Mouse (Mus musculus): ENCODE data around the gene Cdc27. TPM values are rescaled to one million over a fixed set of nuclear protein-coding genes. Genes with fewer than 3 reads are reported as not detected.

Gene Cdc27
- total and polyA plus RNA-seq, 3 experiments = 4.6 to 24.6 (median 23.2) TPM

GRCm38 (mm10) chr11:104581446-104582307 lies 31.3 kb upstream of the Cdc27 start:
- peak overlapping the region; percentile 45 for H3K4me3 ChIP-seq
- no peaks in the 10 kb centered on the region for H3K27me3 ChIP-seq (ENCODE audit: control insufficient read depth, insufficient read depth, low read length)
- WGBS = 30% methylated on average over 18 of the region's 18 CpGs
- peaks cover 5% of the 10 kb centered on the region for H3K4me1 ChIP-seq (ENCODE audit: control insufficient read depth, insufficient read depth, low read length)
- H3K9ac ChIP-seq (ENCODE audit: low read depth, low read length) = no peak overlapping the region
- peak in 1 of 2 experiments; percentile 24 for DNase-seq
- no peak for TF ChIP-seq CTCF (IDR thresholded peaks at IDR 0.05)
- TF ChIP-seq EP300 (IDR thresholded peaks at IDR 0.05; ENCODE audit: insufficient read depth, low read depth, low read length) = no peak
- TF ChIP-seq POLR2A (IDR thresholded peaks at IDR 0.05; ENCODE audit: insufficient read depth, low read depth, low read length) = no peak
- H3K79me2 ChIP-seq (replicated peaks; ENCODE audit: control insufficient read depth, insufficient read depth, low read length) = no peaks in the 10 kb centered on the region
- no peaks in the 10 kb centered on the region for H3K36me3 ChIP-seq (ENCODE audit: control insufficient read depth, insufficient read depth, low read length)
- H3K27ac ChIP-seq = no peak overlapping the region; the same call in 1 of the 2 replicates
- intact Hi-C loops (cut with DNase I) = no loop called here

- peaks cover 5% of the 10 kb centered on the region for H3K4me1 ChIP-seq (ENCODE audit: control insufficient read depth, insufficient read depth, low read length)
Observed at GRCm38 (mm10) chr11:104580606-104581005, 30.2 kb upstream of the Cdc27 start.

GRCm38 (mm10) chr11:104580091-104580490 lies 29.7 kb upstream of the Cdc27 start:
- no peak overlapping the region for H3K4me3 ChIP-seq
- no peaks in the 10 kb centered on the region for H3K27me3 ChIP-seq (ENCODE audit: control insufficient read depth, insufficient read depth, low read length)
- H3K9ac ChIP-seq (ENCODE audit: low read depth, low read length) = no peak overlapping the region
- intact Hi-C loops (cut with DNase I) = no loop called here
- H3K36me3 ChIP-seq (ENCODE audit: control insufficient read depth, insufficient read depth, low read length) = no peaks in the 10 kb centered on the region
- TF ChIP-seq EP300 (IDR thresholded peaks at IDR 0.05; ENCODE audit: insufficient read depth, low read depth, low read length) = no peak
- TF ChIP-seq POLR2A (IDR thresholded peaks at IDR 0.05; ENCODE audit: insufficient read depth, low read depth, low read length) = no peak
- WGBS = 39% methylated on average over 6 of the region's 6 CpGs
- DNase-seq = no peak
- H3K4me1 ChIP-seq (ENCODE audit: control insufficient read depth, insufficient read depth, low read length) = peaks cover 5% of the 10 kb centered on the region
- H3K79me2 ChIP-seq (replicated peaks; ENCODE audit: control insufficient read depth, insufficient read depth, low read length) = no peaks in the 10 kb centered on the region
- no peak overlapping the region for H3K27ac ChIP-seq

More at GRCm38 (mm10) chr11:104580606-104581005, 30.2 kb upstream of the Cdc27 start:
- no peak overlapping the region for H3K4me3 ChIP-seq
- no peak overlapping the region for H3K9ac ChIP-seq (ENCODE audit: low read depth, low read length)
- no peaks in the 10 kb centered on the region for H3K36me3 ChIP-seq (ENCODE audit: control insufficient read depth, insufficient read depth, low read length)
- H3K27me3 ChIP-seq (ENCODE audit: control insufficient read depth, insufficient read depth, low read length) = no peaks in the 10 kb centered on the region
- no peak overlapping the region for H3K27ac ChIP-seq
- no peak for DNase-seq
- H3K79me2 ChIP-seq (replicated peaks; ENCODE audit: control insufficient read depth, insufficient read depth, low read length) = no peaks in the 10 kb centered on the region
- 83% methylated on average over 5 of the region's 5 CpGs for WGBS
- intact Hi-C loops (cut with DNase I) = no loop called here
- TF ChIP-seq EP300 (IDR thresholded peaks at IDR 0.05; ENCODE audit: insufficient read depth, low read depth, low read length) = no peak
- TF ChIP-seq POLR2A (IDR thresholded peaks at IDR 0.05; ENCODE audit: insufficient read depth, low read depth, low read length) = no peak
- no peak for TF ChIP-seq CTCF (IDR thresholded peaks at IDR 0.05)

DNA sequence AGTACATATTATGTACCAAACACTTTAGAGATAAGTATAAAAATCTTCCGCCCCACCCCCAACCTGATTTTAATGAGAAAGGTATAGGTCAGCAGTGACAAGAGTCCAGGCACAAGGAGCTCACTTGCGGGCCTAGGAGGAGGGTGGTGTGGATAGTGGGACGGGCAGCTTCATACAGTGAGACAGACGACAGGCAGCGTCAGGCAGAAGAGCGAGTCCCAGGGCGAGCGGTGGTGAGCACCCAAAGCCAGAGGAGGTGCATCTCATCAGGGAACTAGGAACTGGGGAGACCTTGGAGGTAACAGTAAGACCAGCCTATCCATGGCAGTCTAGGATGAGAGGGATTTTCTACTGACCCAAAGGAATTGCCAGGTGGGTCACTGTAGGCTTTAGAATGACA lies 29.2 kb upstream of the Cdc27 start:
- intact Hi-C loops (cut with DNase I) = no loop called here
- Histone ChIP-seq H3K4me3 (no peak overlapping the region), H3K27me3 (ENCODE audit: control insufficient read depth, insufficient read depth, low read length) (no peaks in the 10 kb centered on the region), H3K27ac (no peak overlapping the region), H3K4me1 (ENCODE audit: control insufficient read depth, insufficient read depth, low read length) (peaks cover 5% of the 10 kb centered on the region), H3K9ac (ENCODE audit: low read depth, low read length) (no peak overlapping the region), H3K36me3 (ENCODE audit: control insufficient read depth, insufficient read depth, low read length) (no peaks in the 10 kb centered on the region), H3K79me2 (replicated peaks; ENCODE audit: control insufficient read depth, insufficient read depth, low read length) (no peaks in the 10 kb centered on the region)
- 93% methylated on average over 8 of the region's 8 CpGs for WGBS
- DNase-seq = no peak
- TF ChIP-seq CTCF (IDR thresholded peaks at IDR 0.05) (no peak), POLR2A (IDR thresholded peaks at IDR 0.05; ENCODE audit: insufficient read depth, low read depth, low read length) (no peak), EP300 (IDR thresholded peaks at IDR 0.05; ENCODE audit: insufficient read depth, low read depth, low read length) (no peak)

- H3K4me3 ChIP-seq = no peak overlapping the region
- no peak for DNase-seq
- H3K27ac ChIP-seq = no peak overlapping the region
- WGBS = 82% methylated on average over 9 of the region's 9 CpGs
- H3K9ac ChIP-seq (ENCODE audit: low read depth, low read length) = no peak overlapping the region
- H3K36me3 ChIP-seq (ENCODE audit: control insufficient read depth, insufficient read depth, low read length) = no peaks in the 10 kb centered on the region
- peaks cover 5% of the 10 kb centered on the region for H3K4me1 ChIP-seq (ENCODE audit: control insufficient read depth, insufficient read depth, low read length)
- H3K27me3 ChIP-seq (ENCODE audit: control insufficient read depth, insufficient read depth, low read length) = no peaks in the 10 kb centered on the region
- no peaks in the 10 kb centered on the region for H3K79me2 ChIP-seq (replicated peaks; ENCODE audit: control insufficient read depth, insufficient read depth, low read length)
- intact Hi-C loops (cut with DNase I) = no loop called here
- TF ChIP-seq POLR2A (IDR thresholded peaks at IDR 0.05; ENCODE audit: insufficient read depth, low read depth, low read length) = no peak
- no peak for TF ChIP-seq CTCF (IDR thresholded peaks at IDR 0.05)
- no peak for TF ChIP-seq EP300 (IDR thresholded peaks at IDR 0.05; ENCODE audit: insufficient read depth, low read depth, low read length)
Observed at GRCm38 (mm10) chr11:104579084-104579483, 28.7 kb upstream of the Cdc27 start.

DNA sequence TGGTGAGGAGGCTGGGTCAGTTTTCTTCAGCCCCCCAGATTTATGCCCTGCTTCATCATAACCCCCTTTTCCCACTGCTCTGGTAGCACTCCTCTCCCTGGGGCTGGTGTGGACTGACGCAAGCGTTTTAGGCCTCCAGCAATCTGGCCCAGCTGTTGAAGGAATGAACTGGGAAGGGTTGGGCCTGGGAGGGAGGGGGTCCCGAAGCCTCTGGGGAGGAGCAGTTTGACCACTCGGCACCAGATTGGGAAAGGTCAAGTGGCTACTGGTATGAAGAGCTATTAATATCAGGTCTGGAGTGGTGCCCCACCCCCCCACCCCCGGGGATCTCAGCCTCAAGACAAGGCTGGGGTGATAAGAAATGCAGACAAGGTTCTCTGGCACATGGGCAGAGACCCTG lies 27.7 kb upstream of the Cdc27 start:
- peak overlapping the region; percentile 45; the same call in 1 of the 2 replicates for H3K27ac ChIP-seq

More for the DNA sequence above, 27.7 kb upstream of the Cdc27 start:
- no peak for DNase-seq
- TF ChIP-seq CTCF (IDR thresholded peaks at IDR 0.05) (no peak), EP300 (IDR thresholded peaks at IDR 0.05; ENCODE audit: insufficient read depth, low read depth, low read length) (no peak), POLR2A (IDR thresholded peaks at IDR 0.05; ENCODE audit: insufficient read depth, low read depth, low read length) (no peak)
- Histone ChIP-seq H3K4me3 (no peak overlapping the region), H3K27me3 (ENCODE audit: control insufficient read depth, insufficient read depth, low read length) (no peaks in the 10 kb centered on the region), H3K9ac (ENCODE audit: low read depth, low read length) (no peak overlapping the region), H3K4me1 (ENCODE audit: control insufficient read depth, insufficient read depth, low read length) (peaks cover 5% of the 10 kb centered on the region), H3K79me2 (replicated peaks; ENCODE audit: control insufficient read depth, insufficient read depth, low read length) (no peaks in the 10 kb centered on the region), H3K36me3 (ENCODE audit: control insufficient read depth, insufficient read depth, low read length) (no peaks in the 10 kb centered on the region)
- intact Hi-C loops (cut with DNase I) = no loop called here
- WGBS = 35% methylated on average over 5 of the region's 5 CpGs
